Mouse (Mus musculus): ENCODE measurements around the gene Tubd1. TPM values are rescaled to one million over a fixed set of nuclear protein-coding genes. Genes with fewer than 3 reads are reported as not detected.

The Tubd1 gene
- total and polyA plus RNA-seq, 2 experiments from 2014 or later = 2.5 to 8.0 TPM

DNA sequence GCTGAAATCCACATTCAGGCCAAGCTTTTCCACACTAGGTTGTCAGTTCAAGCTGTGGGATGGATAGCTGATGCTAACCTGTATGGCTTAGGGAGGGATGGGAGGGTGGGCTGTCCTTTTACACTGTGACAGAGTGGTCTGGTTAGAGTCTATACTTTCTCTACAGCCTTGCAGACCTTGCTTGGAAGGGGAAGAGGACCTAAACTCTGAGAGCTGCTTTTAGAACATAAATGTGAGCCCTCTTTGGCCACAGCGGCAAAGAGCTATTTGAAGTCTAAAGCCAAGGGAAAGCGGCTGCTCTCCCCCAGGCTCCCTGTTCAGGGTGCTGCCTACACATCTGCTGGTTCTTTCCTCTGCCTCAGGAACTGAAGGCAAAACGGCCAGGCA, 40.8 kb downstream of the Tubd1 start:
- Histone ChIP-seq H3K27me3 (ENCODE audit: control insufficient read depth, insufficient read depth, low read length) (no peaks in the 10 kb centered on the region), H3K27ac (ENCODE audit: low read depth) (peak overlapping the region; percentile 88), H3K9me3 (replicated peaks; ENCODE audit: control insufficient read depth, low read length) (no peaks in the 10 kb centered on the region), H3K4me3 (ENCODE audit: low read depth, low read length) (peak overlapping the region; percentile 62), H3K9ac (replicated peaks; ENCODE audit: low read depth, low read length) (peak overlapping the region; percentile 84), H3K4me1 (ENCODE audit: control insufficient read depth, insufficient read depth) (peaks cover 21% of the 10 kb centered on the region; the same call in 1 of the 2 replicates), H3K36me3 (replicated peaks; ENCODE audit: control insufficient read depth, insufficient read depth, low read length) (no peaks in the 10 kb centered on the region), H3K4me2 (ENCODE audit: low read depth, low read length) (peak overlapping the region; percentile 70)
- WGBS = 5% methylated on average over 3 of the region's 3 CpGs
- ATAC-seq (ENCODE audit: insufficient read depth, low read depth) (no peak), DNase-seq (ENCODE audit: low spot score) (no peak)
- TF ChIP-seq CTCF (IDR thresholded peaks at IDR 0.05; ENCODE audit: low read depth) (no peak), EP300 (IDR thresholded peaks at IDR 0.05; ENCODE audit: low read depth) (no peak)

DNA sequence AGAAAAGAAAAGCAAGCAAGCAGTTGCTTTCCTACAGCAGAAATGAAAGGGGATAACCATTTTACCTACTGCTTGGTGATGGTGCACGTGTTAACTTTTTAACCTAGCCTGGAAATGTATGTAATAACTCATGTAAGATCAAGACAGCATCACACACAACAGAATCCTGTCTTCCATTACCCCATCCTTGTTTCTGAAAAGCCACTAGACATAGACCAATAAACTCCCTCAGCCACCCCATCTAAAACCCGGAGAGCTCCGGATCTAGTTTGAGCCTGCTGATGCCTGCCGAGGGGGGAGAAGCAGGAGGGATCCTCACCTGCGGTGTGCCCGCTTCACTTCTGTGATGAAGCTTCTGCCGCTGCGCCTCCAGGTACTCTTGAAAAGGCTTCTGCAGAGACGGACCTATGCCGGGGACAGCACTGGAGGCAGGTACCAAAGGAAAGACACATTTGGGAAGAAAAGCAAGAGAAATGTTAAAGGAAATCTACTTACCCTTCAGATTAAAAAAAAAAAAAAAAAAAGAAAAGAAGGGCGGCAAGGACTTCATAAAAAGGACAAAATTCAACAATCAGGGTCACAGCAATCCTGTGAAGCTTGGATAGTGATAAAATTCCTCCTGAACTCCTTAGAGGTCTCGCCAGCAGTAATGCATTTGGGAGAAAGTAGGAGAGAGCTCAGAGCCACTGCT, 41.5 kb downstream of the Tubd1 start:
- Histone ChIP-seq H3K4me2 (ENCODE audit: low read depth, low read length) (peak overlapping the region; percentile 70), H3K36me3 (replicated peaks; ENCODE audit: control insufficient read depth, insufficient read depth, low read length) (no peaks in the 10 kb centered on the region), H3K27ac (ENCODE audit: low read depth) (peak overlapping the region; percentile 88), H3K9me3 (replicated peaks; ENCODE audit: control insufficient read depth, low read length) (no peaks in the 10 kb centered on the region), H3K27me3 (ENCODE audit: control insufficient read depth, insufficient read depth, low read length) (no peaks in the 10 kb centered on the region), H3K4me1 (ENCODE audit: control insufficient read depth, insufficient read depth) (peaks cover 21% of the 10 kb centered on the region; the same call in 1 of the 2 replicates), H3K4me3 (ENCODE audit: low read depth, low read length) (peak overlapping the region; percentile 62), H3K9ac (replicated peaks; ENCODE audit: low read depth, low read length) (peak overlapping the region; percentile 84)
- TF ChIP-seq CTCF (IDR thresholded peaks at IDR 0.05; ENCODE audit: low read depth) = no peak
- no peak for TF ChIP-seq EP300 (IDR thresholded peaks at IDR 0.05; ENCODE audit: low read depth)
- 2% methylated on average over 12 of the region's 12 CpGs for WGBS
- peak; percentile 48 for DNase-seq (ENCODE audit: low spot score)
- no peak for ATAC-seq (ENCODE audit: insufficient read depth, low read depth)

DNA sequence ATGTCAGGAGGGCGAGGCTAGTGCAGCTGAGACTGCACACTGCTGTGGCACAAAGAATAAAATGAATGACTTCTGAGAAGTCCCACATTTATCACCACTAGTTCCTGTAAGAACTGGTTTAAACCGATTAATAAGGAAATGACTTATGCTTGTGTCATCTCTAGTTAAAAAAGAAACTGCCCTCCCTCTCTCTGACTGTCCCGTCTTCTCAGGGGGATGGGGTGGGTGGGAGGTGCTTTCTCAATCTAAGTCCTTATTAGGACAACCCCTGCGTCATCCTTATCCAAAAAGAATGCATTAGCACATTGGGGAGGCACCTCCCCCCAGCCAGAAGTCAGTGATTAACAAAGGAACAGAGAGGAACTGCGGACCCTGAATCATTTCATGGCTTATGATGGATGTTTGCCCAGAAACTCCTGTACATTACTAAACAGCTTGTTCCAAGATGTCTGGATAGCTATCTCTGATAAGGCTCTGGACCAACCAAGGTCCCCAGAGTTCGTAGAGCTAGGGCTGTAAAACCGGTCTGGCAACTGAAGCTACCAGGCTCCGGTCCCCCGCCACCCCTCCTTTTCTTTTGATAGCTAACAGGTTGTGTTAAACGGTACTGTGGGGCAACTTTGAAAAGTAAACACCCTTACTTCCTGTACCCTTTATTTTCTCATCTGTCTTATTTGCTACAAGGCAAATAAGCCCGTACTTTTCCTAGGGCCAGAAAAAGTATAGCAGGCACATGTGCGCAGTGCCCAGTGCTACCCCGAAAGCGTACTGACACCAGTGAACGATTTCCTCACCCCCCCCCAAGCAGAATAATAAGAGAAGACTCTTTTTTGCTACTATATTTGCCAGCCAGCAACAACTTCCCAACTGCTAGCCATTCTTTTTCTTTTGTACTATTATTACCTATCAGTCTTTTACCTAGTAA, 42.3 kb downstream of the Tubd1 start:
- Histone ChIP-seq H3K4me3 (ENCODE audit: low read depth, low read length) (peak overlapping the region; percentile 62), H3K27me3 (ENCODE audit: control insufficient read depth, insufficient read depth, low read length) (no peaks in the 10 kb centered on the region), H3K36me3 (replicated peaks; ENCODE audit: control insufficient read depth, insufficient read depth, low read length) (no peaks in the 10 kb centered on the region), H3K9me3 (replicated peaks; ENCODE audit: control insufficient read depth, low read length) (no peaks in the 10 kb centered on the region), H3K9ac (replicated peaks; ENCODE audit: low read depth, low read length) (peak overlapping the region; percentile 84), H3K4me2 (ENCODE audit: low read depth, low read length) (peak overlapping the region; percentile 70), H3K4me1 (ENCODE audit: control insufficient read depth, insufficient read depth) (peaks cover 21% of the 10 kb centered on the region; the same call in 1 of the 2 replicates), H3K27ac (ENCODE audit: low read depth) (peak overlapping the region; percentile 88)
- ATAC-seq (ENCODE audit: insufficient read depth, low read depth) = peak; percentile 92
- peak; percentile 51 for TF ChIP-seq EP300 (IDR thresholded peaks at IDR 0.05; ENCODE audit: low read depth)
- no peak for TF ChIP-seq CTCF (IDR thresholded peaks at IDR 0.05; ENCODE audit: low read depth)
- peak; percentile 95 for DNase-seq (ENCODE audit: low spot score)
- 2% methylated on average over 15 of the region's 15 CpGs for WGBS

DNA sequence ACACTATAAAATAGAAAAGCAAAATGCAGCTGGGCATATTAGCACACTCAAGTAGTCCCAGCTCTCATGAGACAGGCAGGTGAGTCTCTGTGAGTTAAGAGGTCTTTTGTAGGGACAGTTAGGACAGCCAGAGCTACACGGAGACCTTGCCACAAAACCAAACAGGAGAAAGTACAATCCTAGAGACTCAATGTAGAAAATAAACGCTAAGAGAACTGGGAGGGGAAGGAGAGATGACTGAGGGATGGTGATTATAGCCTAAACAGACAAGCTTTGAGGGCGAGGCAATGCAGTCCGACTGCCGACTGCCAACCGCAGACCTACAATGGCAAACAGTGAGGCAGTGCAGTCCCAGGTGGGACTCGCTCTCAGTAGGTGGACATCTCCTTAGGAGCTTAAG, 43.0 kb downstream of the Tubd1 start:
- Histone ChIP-seq H3K36me3 (replicated peaks; ENCODE audit: control insufficient read depth, insufficient read depth, low read length) (no peaks in the 10 kb centered on the region), H3K4me3 (ENCODE audit: low read depth, low read length) (peak overlapping the region; percentile 62), H3K4me1 (ENCODE audit: control insufficient read depth, insufficient read depth) (peaks cover 21% of the 10 kb centered on the region), H3K9ac (replicated peaks; ENCODE audit: low read depth, low read length) (peak overlapping the region; percentile 84; the same call in 1 of the 2 replicates), H3K9me3 (replicated peaks; ENCODE audit: control insufficient read depth, low read length) (no peaks in the 10 kb centered on the region), H3K27me3 (ENCODE audit: control insufficient read depth, insufficient read depth, low read length) (no peaks in the 10 kb centered on the region), H3K4me2 (ENCODE audit: low read depth, low read length) (peak overlapping the region; percentile 70), H3K27ac (ENCODE audit: low read depth) (peak overlapping the region; percentile 88)
- TF ChIP-seq CTCF (IDR thresholded peaks at IDR 0.05; ENCODE audit: low read depth) = no peak
- no peak for TF ChIP-seq EP300 (IDR thresholded peaks at IDR 0.05; ENCODE audit: low read depth)
- DNase-seq (ENCODE audit: low spot score) = no peak
- no peak for ATAC-seq (ENCODE audit: insufficient read depth, low read depth)
- 24% methylated on average over 7 of the region's 7 CpGs for WGBS

DNA sequence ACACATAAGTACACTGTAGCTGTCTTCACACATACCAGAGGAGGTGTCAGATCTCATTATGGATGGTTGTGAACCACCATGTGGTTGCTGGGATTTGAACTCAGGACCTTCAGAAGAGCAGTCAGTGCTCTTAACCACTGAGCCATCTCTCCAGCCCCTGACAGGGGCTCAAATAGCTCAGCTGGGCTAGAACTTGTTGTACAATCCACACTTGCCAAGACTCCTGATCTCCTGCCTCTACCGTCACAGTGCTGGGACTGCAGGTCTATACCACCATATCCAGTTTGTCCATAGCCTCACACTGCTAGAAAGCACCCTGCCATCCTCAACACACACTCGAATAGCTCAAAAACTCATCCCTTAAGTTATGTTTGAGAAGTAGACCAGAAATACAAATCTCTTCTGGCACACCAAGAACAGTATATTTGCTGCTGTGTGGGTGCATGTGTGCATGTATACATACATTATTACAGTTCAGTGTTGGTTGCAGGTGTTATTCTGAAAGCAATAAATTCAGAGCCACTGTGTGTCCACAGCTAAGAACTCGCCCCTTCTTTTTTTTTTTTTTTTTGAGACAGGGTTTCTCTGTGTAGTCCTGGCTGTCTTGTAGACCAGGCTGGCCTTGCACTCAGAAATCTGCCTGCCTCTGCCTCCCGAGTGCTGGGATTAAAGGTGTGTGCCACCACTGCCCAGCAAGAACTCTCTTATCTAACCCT, 44.0 kb downstream of the Tubd1 start:
- TF ChIP-seq EP300 (IDR thresholded peaks at IDR 0.05; ENCODE audit: low read depth) = no peak
- TF ChIP-seq CTCF (IDR thresholded peaks at IDR 0.05; ENCODE audit: low read depth) = no peak
- H3K27me3 ChIP-seq (ENCODE audit: control insufficient read depth, insufficient read depth, low read length) = no peaks in the 10 kb centered on the region
- DNase-seq (ENCODE audit: low spot score) (no peak), ATAC-seq (ENCODE audit: insufficient read depth, low read depth) (no peak)
- H3K4me3 ChIP-seq (ENCODE audit: low read depth, low read length) = no peak overlapping the region
- H3K4me1 ChIP-seq (ENCODE audit: control insufficient read depth, insufficient read depth) = peaks cover 21% of the 10 kb centered on the region
- WGBS = 87% methylated on average over 4 of the region's 4 CpGs
- H3K4me2 ChIP-seq (ENCODE audit: low read depth, low read length) = no peak overlapping the region
- no peaks in the 10 kb centered on the region for H3K9me3 ChIP-seq (replicated peaks; ENCODE audit: control insufficient read depth, low read length)
- no peak overlapping the region for H3K9ac ChIP-seq (replicated peaks; ENCODE audit: low read depth, low read length)
- no peaks in the 10 kb centered on the region for H3K36me3 ChIP-seq (replicated peaks; ENCODE audit: control insufficient read depth, insufficient read depth, low read length)
- H3K27ac ChIP-seq (ENCODE audit: low read depth) = no peak overlapping the region

Measured in heart, postnatal 0 days (tissue).